Mouse (Mus musculus) midbrain, postnatal 0 days (tissue): ENCODE results near the gene Actl10. TPM values are rescaled to one million over a fixed set of nuclear protein-coding genes. Genes with fewer than 3 reads are reported as not detected.

Experiments used
- ATAC-seq: fragments of 200-750 bp; cut with Nextera tagmentation; 2 replicates; pipeline ENCODE4 v1.8.0; 2017; ENCODE audit warnings: moderate number of reproducible peaks, mild to moderate bottlenecking, moderate TSS enrichment, moderate library complexity; ENCODE audit not compliant: low FRiP score
- DNase-seq: peaks from one replicate; pipeline ENCODE4 v3.0.0-alpha.2; 2015; ENCODE audit warnings: low spot score
- H3K27ac ChIP-seq: fragments of 300-500 bp; sonication (generic); 2 replicates; pipeline ENCODE4 v1.5.1; 2014; ENCODE audit warnings: low read depth, mild to moderate bottlenecking, low read length, mixed read lengths
- H3K27me3 ChIP-seq: fragments of 300-500 bp; sonication (generic); 2 replicates; pipeline ENCODE4 v1.6.1; 2014; ENCODE audit warnings: low read length, control low read depth, mixed read lengths; ENCODE audit not compliant: insufficient read depth
- H3K36me3 ChIP-seq: fragments of 300-500 bp; sonication (generic); 2 replicates; pipeline ENCODE4 v1.6.1; 2014; ENCODE audit warnings: low read length, control low read depth, mixed read lengths; ENCODE audit not compliant: insufficient read depth
- H3K4me1 ChIP-seq: fragments of 300-500 bp; sonication (generic); 2 replicates; pipeline ENCODE4 v1.6.1; 2014; ENCODE audit warnings: mild to moderate bottlenecking, control low read depth, antibody characterized with exemption, low read length, mixed read lengths; ENCODE audit not compliant: insufficient read depth
- H3K4me2 ChIP-seq: fragments of 300-500 bp; sonication (generic); 2 replicates; pipeline ENCODE4 v1.6.1; 2014; ENCODE audit warnings: low read depth, mild to moderate bottlenecking, low read length, mixed read lengths; ENCODE audit not compliant: poor library complexity, severe bottlenecking
- H3K4me3 ChIP-seq: fragments of 300-500 bp; sonication (generic); 2 replicates; pipeline ENCODE4 v1.5.1; 2014; ENCODE audit warnings: low read depth, mild to moderate bottlenecking, low read length, moderate library complexity
- H3K9ac ChIP-seq: fragments of 300-500 bp; sonication (generic); replicated peaks from 2 replicates; pipeline ENCODE4 v1.6.1; 2014; ENCODE audit warnings: mild to moderate bottlenecking, low read length, moderate library complexity, mixed read lengths; ENCODE audit not compliant: poor library complexity, severe bottlenecking
- H3K9me3 ChIP-seq: fragments of 300-500 bp; sonication (generic); 2 replicates; pipeline ENCODE4 v1.6.1; 2016; ENCODE audit warnings: low read length, control low read depth
- CTCF ChIP-seq: IDR thresholded peaks from 2 replicates; pipeline ENCODE4 v1.5.1; 2016; ENCODE audit warnings: antibody characterized with exemption, mild to moderate bottlenecking
- WGBS: fragments of 180-500 bp; shearing (Covaris S2); extraction: QIAGEN DNeasy Blood & Tissue Kit; methylation state at CpG from one replicate; pipeline ENCODE4 v1.1.7; 2014; 5-methylcytosine and 5-hydroxymethylcytosine counted together
- polyA plus RNA-seq: library from polyadenylated mRNA; unstranded; fragments of >200 nt; fragmentation: Nextera tagmentation; extraction: Ambion mirVana; gene quantifications from 2 replicates; pipeline ENCODE4 v1.2.1, GENCODE M21; 2015
- total RNA-seq: library from RNA; depleted of rRNA; stranded (reverse); fragments of >200 nt; gene quantifications from 2 replicates; pipeline ENCODE4 v1.2.3, GENCODE M21; 2014; rRNA removed

Gene Actl10
- total and polyA plus RNA-seq, 2 experiments from 2014 or later = 0.16 TPM; not detected in 1

DNA sequence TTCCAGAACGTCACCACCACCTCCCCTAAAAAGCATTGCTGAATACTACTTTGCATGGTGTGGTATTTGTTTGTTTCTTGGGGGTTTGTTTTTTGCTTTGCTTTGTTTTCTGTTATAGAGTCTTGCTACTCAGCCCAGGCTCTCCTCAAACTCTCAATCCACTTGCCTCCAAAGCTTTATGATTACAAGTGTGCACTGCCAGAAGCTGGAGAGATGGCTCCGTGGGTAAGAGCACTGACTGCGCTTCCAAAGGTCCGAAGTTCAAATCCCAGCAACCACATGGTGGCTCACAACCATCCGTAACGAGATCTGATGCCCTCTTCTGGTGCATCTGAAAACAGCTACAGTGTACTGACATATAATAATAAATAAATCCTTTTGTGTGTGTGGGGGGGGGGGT is 49.0 kb downstream of the Actl10 start:
- 78% methylated on average over 6 of the region's 6 CpGs for WGBS

DNA sequence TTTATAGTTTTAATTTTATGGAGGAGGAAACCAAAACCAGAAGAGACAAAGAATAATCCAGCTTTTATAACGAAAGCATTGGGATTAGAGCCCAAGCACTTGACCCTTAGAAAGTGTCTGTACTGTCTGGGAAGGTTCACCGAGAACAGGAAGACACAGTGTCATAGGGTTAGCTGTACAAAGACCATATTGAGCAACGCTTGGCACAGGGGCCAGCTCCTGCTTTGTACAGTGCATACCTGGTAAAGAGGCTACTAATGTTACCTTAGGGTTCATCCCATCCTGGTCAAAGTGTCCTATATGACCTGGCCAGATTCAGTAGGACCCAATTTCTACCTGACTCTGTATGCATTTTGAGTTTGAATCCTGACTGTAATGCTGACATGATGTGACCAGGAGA is 49.7 kb downstream of the Actl10 start:
- no peak overlapping the region for H3K9ac ChIP-seq
- H3K4me1 ChIP-seq = peaks cover 8% of the 10 kb centered on the region; the same call in 1 of the 2 replicates
- DNase-seq (no peak), ATAC-seq (no peak)
- H3K27ac ChIP-seq = no peak overlapping the region
- no peaks in the 10 kb centered on the region for H3K9me3 ChIP-seq
- no peak overlapping the region for H3K4me2 ChIP-seq
- H3K27me3 ChIP-seq = no peaks in the 10 kb centered on the region
- no peak for TF ChIP-seq CTCF
- 77% methylated on average over 3 of the region's 3 CpGs for WGBS
- no peak overlapping the region for H3K4me3 ChIP-seq
- H3K36me3 ChIP-seq = no peaks in the 10 kb centered on the region

More for the DNA sequence above, 49.0 kb downstream of the Actl10 start:
- H3K4me2 ChIP-seq = no peak overlapping the region
- peaks cover 8% of the 10 kb centered on the region; the same call in 1 of the 2 replicates for H3K4me1 ChIP-seq
- no peaks in the 10 kb centered on the region for H3K9me3 ChIP-seq
- H3K4me3 ChIP-seq = no peak overlapping the region
- H3K36me3 ChIP-seq = no peaks in the 10 kb centered on the region
- H3K27me3 ChIP-seq = no peaks in the 10 kb centered on the region
- no peak for ATAC-seq
- DNase-seq = no peak
- no peak overlapping the region for H3K9ac ChIP-seq
- TF ChIP-seq CTCF = peak; percentile 10; the same call in 1 of the 2 replicates
- no peak overlapping the region for H3K27ac ChIP-seq

Other genes starting within 250 kb of the Actl10 start
- 0.38 and 1.3 TPM in 2 replicates for gene Bpifb9b, start 244.5 kb upstream of the Actl10 start, total RNA-seq
- gene Bpifb9b, start 244.5 kb upstream of the Actl10 start, polyA plus RNA-seq = 1.7 TPM in 1 of 2 replicates, not detected in the other
- gene Cdk5rap1, start 178.8 kb upstream of the Actl10 start, total RNA-seq = 10.8 and 12.4 TPM in 2 replicates
- gene Cdk5rap1, start 178.8 kb upstream of the Actl10 start, polyA plus RNA-seq = 5.4 and 6.2 TPM in 2 replicates
- gene Snta1, start 143.7 kb upstream of the Actl10 start, total RNA-seq = 28.0 and 32.0 TPM in 2 replicates
- gene Snta1, start 143.7 kb upstream of the Actl10 start, polyA plus RNA-seq = 15.4 and 15.8 TPM in 2 replicates
- gene Cbfa2t2, start 115.3 kb upstream of the Actl10 start, total RNA-seq = 53.2 and 57.8 TPM in 2 replicates
- 30.0 and 31.3 TPM in 2 replicates for gene Cbfa2t2, start 115.3 kb upstream of the Actl10 start, polyA plus RNA-seq
- gene 1700003F12Rik, start 4.7 kb upstream of the Actl10 start, total RNA-seq = 1.6 and 2.5 TPM in 2 replicates
- 4.0 and 5.3 TPM in 2 replicates for gene 1700003F12Rik, start 4.7 kb upstream of the Actl10 start, polyA plus RNA-seq
- 23.3 and 27.7 TPM in 2 replicates for gene Necab3, start 7.1 kb downstream of the Actl10 start, total RNA-seq
- gene Necab3, start 7.1 kb downstream of the Actl10 start, polyA plus RNA-seq = 18.1 and 18.9 TPM in 2 replicates
- gene E2f1, start 18.1 kb downstream of the Actl10 start, total RNA-seq = 2.0 and 2.3 TPM in 2 replicates
- 2.1 and 2.3 TPM in 2 replicates for gene E2f1, start 18.1 kb downstream of the Actl10 start, polyA plus RNA-seq
- gene Pxmp4, start 51.9 kb downstream of the Actl10 start, total RNA-seq = 16.1 and 21.6 TPM in 2 replicates
- gene Pxmp4, start 51.9 kb downstream of the Actl10 start, polyA plus RNA-seq = 17.8 and 21.1 TPM in 2 replicates
- gene Zfp341, start 61.5 kb downstream of the Actl10 start, total RNA-seq = 7.7 and 10.4 TPM in 2 replicates
- 1.2 and 1.5 TPM in 2 replicates for gene Zfp341, start 61.5 kb downstream of the Actl10 start, polyA plus RNA-seq
- gene 4930519P11Rik, start 61.7 kb downstream of the Actl10 start, total RNA-seq = not detected in 2 replicates
- 0.35 TPM in 1 of 2 replicates, not detected in the other for gene 4930519P11Rik, start 61.7 kb downstream of the Actl10 start, polyA plus RNA-seq
- 152 and 156 TPM in 2 replicates for gene Chmp4b, start 99.9 kb downstream of the Actl10 start, total RNA-seq
- 28.1 and 31.7 TPM in 2 replicates for gene Chmp4b, start 99.9 kb downstream of the Actl10 start, polyA plus RNA-seq
- gene Gm14214, start 218.3 kb downstream of the Actl10 start, total RNA-seq = not detected in 2 replicates
- not detected in 2 replicates for gene Gm14214, start 218.3 kb downstream of the Actl10 start, polyA plus RNA-seq
- gene Raly, start 239.3 kb downstream of the Actl10 start, total RNA-seq = 132 and 160 TPM in 2 replicates
- gene Raly, start 239.3 kb downstream of the Actl10 start, polyA plus RNA-seq = 18.4 and 19.3 TPM in 2 replicates
- gene a, start 239.6 kb downstream of the Actl10 start, total RNA-seq = 5.9 TPM in 1 of 2 replicates, not detected in the other
- gene a, start 239.6 kb downstream of the Actl10 start, polyA plus RNA-seq = 1.1 and 2.3 TPM in 2 replicates